Mouse (Mus musculus) spleen, postnatal 4 days (tissue): ENCODE data around the gene Aldh3b3.
A peak's percentile ranks its signal among the peaks of the same experiment; 100 is the strongest.
"Not testable (repeated sequence)": the region's sequence is repeated elsewhere in the genome, so short reads cannot be mapped to it uniquely, and the experiment has no call there.

ENCODE experiments used
- DNase-seq, 2 experiments: peaks; one replicate each; pipeline ENCODE4 v3.0.0; 2022; ENCODE audit warnings: low spot score in 2 of 2

The Aldh3b3 gene

DNA sequence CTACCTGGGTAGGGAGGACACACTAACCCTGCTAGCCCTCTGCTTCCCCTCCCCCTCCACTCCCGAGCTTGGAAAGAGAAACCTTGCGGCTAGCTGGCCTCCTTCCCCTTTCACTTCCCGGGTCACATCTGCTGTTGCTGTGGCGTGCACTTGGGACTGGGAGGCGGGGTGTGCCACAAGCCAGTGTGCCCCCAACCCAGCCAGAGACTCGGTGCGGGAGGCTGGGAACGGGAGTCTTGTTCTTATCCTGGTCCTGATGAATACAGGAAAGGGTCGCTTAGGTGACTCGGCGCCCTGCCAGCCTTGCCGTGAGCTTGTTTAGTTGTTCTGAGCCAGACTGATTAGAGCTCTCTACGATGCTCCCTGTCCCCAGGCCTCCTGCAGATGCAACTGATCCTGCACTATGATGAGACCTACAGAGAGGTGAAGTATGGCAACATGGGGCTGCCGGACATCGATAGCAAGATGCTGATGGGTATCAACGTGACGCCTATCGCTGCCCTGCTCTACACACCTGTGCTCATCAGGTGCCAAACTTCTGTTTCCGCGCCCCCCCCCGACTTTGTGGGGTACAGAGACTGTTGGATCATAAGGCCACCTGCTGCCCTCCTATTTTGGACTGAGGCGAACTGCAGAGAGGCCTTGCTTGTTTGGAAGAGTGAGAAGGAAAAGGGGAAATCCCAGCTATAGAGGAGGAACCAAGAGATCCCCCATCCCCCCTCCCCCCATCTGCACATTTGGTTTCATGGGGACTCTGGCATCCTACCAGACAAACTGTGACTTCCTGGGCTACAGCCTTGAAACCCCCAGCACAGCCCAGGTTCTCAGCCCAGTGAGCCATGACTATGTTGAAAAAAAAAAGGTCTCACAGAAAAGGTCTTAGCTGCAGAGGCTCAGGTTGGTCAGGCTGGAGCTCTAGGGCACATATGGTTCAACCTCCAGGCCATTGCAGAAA, 22.3 kb upstream of the Aldh3b3 start:
- DNase-seq: peak; percentile 76 to 86

DNA sequence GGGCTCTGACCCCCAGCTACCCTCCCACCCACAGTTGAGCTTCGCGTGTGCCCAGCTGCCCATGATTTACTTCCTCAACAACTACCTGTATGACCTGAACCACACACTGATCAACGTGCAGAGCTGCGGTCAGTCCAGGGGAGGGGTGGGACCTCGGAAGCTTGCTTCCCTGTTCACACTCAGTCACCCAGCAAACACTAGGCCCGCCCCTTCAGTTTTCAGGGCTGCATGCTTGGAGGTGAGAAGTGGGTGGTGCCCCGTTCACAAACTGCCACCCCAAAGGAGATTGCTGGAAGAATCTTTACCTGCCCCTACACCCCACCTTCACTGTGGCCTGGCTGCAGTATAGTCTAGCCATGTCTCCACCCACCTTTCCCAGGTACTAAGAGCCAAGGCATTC, 16.1 kb upstream of the Aldh3b3 start:
- DNase-seq: peak in 1 of 2 experiments; percentile 60

DNA sequence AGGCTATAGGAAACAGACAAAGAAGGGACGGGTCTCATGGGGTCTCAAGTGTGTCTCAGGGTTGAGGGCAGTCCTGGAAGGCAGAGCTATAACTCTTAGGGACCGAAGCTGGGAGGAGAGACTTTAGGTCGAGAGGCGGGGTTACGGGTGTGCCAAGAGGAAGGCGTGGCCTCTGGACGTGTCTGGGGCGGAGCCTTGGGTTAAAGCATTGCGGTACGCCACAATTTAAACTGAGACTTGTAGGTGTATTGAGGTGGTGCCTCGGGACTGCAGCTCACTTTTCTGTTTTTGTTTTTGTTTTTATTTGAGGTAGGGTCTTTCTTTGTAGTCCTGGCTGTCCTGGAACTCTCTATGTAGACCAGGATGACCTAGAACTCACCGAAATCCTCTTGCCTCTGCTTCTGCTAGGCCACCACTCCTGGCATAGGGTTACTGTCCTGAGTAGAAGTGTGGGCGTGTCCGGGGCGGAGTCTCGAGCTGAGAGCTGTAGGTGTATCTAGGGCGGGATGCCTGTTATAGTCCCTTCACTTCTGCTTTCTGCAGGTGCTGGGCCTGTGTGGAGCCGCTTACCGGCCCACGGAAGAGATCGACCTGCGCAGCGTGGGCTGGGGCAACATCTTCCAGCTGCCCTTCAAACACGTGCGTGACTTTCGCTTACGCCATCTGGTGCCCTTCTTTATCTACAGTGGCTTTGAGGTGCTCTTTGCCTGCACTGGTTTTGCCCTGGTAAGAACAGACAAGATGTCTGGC, 15.3 kb upstream of the Aldh3b3 start:
- peak; percentile 77 to 83 for DNase-seq

DNA sequence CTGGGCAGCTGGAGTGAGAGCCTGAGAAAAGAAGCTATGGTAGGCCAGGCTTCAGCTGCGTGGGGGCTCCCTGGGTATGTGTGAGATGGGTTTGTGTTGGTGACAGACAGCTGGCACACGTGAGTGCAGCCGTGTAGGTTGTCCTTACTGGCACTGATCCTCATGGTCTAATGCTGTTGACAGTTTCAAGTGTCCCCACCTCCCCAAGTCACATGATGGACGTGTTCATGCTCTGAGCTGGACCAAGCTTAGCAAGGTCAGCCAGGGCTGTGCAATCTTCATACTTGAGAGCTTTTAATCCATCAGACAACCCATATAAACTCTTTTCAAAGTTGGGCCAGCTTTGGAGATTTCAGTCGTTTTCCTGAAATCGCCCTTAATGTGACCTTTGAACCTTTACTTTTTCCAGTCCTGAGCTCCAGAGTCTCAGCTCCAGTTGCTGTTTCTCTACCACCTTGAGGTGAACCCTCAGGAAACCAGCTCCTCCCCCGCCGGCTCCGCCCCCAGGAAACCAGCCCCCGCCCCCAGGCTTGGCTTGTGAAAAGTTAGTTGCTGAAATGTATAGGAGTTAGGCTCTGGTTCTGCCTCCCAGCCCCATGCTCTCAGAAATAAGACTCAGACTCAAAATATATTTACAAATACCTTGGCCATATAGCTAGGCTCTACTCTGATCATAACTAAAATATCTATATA, 12.4 kb upstream of the Aldh3b3 start:
- DNase-seq: peak; percentile 60 to 78

DNA sequence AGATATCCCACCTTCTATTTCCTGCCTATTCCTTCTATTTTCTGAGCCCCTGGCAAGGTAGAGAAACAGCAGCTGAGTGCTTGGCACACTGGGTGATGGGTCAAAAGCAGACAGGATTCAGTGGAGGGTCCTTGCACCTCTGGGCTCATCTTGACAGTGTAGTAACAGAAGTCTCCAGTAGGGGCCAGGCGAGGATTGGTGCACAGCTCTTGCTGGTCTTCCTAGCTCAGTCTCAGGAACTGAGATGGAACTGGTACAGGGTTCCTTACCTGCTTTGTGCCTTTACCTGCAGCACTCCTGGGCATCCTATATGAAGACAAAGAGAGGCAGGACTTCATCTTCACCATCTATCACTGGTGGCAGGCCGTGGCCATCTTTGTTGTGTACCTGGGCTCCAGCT, 11.7 kb upstream of the Aldh3b3 start:
- DNase-seq: peak; percentile 65 to 87

DNA sequence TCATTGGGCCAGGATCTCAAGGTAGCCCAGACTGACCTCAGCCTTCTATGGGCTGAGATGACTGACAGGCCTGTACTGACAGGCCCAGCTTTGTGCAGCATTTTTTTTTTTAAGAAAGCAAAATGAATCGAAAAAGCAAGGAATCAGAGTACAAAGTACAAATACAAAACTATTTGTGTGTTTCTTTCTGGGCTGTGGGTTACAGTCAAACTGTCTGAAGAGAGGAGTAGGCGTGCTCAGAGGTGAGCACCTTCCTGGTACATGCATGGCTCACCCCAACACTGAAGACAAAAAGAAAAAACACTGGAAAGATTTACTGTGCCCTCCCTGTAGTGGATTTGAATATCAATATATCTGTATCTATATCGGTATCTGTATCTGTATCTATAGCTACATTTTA, 10.6 kb upstream of the Aldh3b3 start:
- no peak for DNase-seq

DNA sequence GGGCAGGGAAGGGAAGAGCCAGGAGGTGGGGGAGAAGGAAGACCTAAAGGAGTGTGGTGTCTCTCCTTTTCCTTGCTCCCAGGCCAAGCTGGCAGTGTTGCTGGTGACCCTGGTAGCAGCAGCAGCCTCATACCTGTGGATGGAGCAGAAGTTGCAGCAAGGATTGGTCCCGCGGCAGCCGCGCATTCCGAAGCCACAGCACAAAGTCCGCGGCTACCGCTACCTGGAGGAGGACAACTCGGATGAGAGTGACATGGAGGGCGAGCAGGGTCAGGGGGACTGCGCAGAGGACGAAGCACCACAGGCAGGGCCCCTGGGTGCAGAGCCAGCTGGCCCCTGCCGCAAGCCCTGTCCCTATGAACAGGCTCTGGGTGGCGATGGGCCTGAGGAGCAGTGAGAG, 9.9 kb upstream of the Aldh3b3 start:
- DNase-seq: no peak

DNA sequence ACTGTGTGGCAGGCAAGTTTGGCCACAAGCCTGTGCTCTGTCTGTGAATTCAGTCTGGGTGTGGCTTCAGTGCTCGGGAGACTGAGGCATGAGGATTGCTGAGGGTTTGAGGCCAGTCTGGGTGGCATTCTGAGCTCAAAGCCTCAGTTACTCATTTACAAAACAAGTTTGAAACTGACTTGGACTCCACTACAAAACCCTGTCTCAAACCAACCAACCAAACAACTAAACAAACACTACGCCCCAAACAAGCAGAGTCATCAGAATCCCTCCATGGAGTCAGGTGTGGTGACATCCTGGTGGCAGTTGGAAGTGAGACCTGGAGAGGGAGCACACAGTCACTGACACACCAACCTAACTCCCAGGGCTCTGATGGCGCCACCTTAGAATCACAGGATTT, 8.1 kb upstream of the Aldh3b3 start:
- no peak for DNase-seq

DNA sequence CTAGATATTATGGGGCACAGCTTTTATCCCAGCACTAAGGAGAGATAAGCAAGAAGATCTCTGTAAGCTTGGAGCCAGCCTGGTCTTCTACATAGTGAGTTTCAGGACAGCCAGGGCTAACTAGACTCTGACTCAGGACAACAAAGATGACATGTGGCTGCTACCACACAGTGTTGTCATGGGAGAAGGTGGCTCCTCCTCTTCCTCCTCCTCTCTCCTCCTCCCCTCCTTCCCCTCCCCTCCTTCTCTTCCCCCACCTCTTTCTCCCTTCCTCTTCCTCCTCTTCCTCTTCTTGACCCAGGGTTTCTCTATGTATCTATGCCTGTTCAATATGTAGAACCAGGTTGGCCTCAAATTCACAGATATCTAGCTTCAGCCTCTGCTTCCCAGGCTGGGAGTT, 7.0 kb upstream of the Aldh3b3 start:
- DNase-seq: no peak

DNA sequence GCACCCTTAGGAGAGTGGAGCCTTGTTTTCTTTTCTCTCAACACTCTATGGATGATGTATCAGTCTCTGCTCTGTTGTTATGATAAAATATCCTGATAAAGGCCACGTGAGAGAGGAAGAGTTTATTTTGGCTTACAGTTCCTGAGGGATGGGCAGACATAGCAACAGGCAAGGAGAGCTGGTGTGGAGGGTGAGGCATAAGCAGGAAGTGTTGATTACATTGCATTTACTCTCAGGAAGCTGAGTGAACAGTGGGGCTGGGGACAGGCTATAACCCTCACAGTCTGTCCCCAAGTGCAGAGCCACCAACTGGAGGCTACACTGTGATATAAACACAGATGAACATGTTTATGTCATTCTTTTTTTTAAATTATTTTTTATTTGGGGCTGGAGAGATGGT, 6.3 kb upstream of the Aldh3b3 start:
- DNase-seq: no peak

DNA sequence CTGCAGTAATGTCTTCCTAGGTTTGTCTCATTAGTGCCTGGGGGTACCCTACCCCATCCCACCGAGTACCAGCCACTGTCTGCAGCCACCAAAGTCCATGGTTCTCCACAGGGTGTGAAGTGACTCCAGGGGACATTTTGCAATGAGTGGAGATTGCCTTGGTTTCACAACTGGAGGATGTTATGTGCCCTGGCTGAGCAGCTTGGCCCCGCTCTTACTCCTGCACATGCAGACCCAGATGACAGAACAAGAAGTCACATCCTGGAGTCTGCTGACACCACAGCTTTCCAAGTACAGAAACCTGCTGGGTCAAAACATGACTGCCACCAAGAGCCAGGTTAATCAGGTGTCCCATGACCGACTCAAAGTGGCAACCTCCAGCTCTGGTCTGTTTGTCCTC, 3.4 kb upstream of the Aldh3b3 start:
- DNase-seq: no peak

DNA sequence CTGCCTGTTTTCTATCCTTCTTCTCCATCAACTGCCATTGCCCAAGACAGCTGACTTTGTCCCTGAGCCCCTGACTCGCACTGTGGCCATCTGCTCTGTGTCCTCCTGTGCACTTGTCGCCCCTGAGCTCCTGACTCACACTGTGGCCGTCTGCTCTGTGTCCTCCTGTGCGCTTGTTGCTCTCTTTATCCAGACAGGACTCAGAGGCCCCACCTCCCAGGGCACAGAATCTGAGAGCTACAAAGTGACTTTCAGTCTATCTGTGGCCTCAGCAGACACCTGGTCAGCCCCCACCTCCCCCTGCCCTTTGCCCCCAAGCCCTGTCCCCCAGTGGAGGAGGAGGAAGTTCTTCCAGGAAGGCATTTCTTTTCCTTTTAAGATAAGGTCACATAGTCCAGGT, 2.6 kb upstream of the Aldh3b3 start:
- no peak for DNase-seq

DNA sequence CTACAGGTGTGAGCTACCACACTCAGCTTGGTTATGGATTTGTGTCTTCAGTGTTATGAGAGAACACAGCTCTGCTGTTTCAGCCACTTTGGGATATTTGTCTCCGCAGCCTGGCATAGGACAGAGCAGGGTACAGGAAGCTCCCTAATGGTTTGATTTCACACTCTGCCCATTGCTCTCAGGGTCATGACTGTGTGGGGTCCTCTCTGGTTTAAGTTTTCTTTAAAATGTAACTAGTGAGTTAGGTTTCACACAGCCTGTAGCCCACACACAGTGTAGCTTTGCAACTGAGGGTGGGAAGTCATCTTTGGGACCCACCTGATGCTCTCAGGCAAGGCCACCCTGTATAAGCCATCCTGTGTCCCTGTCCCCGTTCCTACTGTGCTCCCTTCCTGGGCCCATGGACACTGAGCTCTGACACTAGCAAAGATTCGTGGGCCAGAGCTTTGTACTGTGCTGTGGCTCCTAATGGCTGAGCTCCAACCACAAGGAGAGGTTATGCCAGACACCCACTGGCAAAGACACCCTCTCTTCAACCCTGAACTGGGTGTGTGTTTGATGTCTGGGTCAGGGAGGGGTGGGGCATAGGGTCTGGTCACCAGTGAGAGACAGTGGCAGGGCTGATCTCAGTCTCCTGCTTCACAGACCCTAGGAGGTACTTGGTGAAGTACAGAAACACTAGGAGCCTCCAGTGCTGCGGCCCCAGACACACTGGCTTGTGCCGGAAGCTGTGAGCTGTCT, 979 bp upstream of the Aldh3b3 start:
- not testable (repeated sequence) for DNase-seq

DNA sequence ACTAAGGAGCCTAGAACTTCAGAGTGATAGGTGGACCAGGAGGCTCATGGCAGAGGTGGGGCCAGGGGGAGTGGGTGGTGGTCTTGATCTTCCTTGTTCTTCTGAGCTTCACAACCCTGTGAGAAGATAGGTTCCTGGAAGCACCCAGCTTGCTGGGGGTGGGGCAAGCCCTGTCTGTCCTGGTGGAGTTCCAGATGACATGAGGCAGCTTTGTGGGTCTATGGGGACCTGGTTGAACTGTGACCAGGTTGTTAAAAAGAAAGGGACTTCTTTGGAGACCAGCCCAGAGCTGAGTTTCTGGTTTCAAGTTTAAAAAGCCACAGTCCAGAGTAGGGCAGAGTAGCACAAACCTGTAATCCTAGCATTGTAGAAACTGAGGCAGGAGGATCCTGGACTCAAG, 585 bp downstream of the Aldh3b3 start:
- DNase-seq: no peak

DNA sequence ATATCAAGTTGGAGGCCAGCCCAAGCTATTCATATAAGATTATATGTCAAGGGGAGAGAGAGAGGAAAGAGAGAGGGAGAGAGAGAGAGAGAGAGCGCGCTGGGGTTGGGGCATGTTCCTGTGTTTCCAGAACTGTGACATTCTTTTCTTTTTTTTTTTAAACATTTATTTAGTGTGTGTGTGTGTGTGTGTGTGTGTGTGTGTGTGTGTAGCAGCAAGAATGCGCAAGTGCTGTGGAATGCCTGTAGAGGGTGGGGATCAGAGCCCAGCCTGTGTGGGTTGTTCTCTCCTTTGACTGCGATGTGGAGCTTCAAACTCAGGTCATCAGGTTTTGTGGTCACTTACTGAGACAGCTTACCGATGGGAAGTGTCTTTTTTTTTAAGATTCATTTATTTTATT, 1.8 kb downstream of the Aldh3b3 start:
- no peak for DNase-seq

DNA sequence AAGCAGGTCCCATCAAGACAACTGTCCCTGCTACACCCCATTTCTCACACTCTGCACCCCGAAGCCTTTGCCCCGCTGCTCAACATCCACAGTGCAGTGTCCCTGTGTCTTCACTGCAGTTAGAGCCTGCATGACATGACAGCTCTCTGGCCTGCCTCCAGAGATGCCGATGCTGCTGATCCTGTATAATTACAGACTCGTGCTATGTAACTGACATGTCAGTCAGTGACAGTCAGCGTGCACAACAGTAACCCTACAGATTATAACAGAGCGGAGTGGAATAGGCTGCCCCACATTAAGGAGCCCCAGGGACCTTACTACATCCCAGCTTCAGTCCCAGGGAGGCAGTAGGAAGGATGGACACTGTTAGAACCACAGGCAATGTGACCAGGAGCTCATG, 3.4 kb downstream of the Aldh3b3 start:
- DNase-seq: not testable (repeated sequence)

DNA sequence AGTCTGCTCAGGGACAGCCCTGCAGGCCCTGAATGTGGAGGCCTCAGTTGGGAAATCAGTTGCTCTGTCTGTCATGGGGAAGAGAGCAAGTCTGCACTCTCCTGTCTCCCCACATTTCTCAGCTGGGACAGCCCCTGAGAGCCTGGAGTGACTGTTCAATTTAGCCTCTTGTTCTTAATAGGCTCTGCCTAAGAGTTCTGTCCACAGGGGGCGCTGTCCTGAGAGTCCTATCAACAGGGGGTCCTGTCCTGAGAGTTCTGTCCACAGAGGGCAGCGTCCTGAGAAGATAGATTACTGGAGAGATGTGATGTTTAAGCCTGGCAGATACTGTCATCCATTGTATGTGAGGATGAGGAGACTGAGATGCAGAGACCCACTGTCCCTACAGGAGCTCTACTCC, 4.0 kb downstream of the Aldh3b3 start:
- DNase-seq: no peak

DNA sequence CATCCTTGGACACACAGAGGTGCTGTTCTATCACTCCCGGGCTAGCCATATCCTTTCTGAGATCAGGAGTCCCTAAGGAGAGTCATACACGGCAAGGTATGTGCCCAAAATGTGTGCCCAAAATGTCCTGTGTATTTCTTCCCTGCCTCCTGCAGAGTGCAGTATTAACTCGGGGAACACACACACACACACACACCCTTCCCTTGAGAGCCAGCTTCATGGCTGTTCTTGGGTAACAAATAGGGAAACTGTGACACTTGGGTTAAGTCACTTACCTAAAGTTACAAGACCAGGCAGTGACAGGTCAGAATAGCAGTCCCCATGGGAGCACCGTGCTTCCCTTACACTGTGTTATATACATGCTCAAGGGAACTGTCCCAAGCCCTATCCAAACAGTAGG, 5.6 kb downstream of the Aldh3b3 start:
- DNase-seq: no peak

DNA sequence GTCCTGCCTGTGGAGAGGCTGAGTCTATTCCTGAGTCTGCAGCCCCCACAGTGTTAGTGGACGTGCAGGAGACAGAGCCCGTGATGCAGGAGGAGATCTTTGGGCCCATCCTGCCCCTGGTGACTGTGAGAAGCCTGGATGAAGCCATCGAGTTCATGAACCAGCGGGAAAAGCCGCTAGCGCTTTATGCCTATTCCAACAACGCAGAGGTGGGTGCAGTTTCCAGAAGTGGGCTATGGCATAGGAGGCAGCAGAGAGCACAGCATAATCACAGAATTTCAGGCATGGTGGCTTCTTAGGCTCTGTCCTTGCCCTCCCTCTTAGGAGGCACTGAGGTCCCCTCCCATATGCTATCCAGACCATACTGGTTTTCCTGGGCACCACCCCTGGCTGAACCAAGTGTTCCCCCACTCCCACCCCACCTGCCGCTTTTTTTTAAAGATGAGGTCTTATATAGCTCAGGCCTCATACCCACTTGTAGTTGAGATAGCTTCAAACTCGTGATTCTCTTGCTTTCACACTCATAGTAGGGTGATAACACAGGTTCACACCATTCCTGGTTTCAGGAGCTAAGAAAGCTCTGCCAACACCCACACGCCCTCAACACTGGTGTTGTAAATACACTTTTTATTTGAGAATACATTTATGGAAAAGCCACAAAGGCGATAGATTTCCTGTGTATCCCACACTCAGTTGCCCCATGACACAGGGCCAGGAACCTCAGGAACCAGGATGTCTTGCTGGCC, 8.1 kb downstream of the Aldh3b3 start:
- DNase-seq: no peak

DNA sequence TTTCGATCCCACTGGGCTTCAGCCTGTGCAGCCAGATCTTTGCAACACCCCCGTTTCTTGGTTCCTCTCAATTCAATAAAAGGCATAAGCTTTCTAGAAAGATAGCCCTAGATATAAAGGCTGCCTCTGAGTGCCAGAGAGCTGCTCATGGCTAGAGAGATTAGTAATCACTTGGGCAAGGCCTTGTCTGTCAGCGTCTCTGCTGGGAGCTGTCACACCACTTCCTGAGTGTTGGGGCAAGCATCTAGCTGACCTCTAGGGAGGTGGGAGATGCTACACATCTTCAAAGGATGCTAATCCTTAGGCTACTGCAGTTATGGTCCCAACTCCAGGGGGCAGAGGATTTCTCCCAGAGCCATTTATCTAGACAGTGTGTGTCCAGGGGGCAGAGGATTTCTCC, 8.8 kb downstream of the Aldh3b3 start:
- no peak for DNase-seq

DNA sequence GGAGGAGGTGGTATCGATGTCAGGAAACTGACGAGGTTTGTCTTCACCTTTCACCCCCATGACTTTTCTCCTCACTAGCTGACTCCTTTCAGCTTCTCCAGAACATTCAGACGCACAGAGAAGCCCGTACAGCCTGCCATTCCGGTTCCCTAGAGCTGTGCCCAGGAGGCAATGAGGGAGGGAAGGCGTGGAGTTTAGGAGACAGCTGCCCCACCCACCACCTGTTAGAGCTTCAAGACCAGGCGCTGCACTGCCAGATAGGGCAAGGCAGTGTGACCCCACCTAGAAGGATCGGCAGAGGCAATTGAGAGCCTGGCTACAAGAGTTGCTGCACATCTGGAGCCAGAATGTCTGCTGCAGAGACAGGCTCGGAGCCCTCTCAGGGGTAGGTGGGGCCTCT, 13.8 kb downstream of the Aldh3b3 start, which contains the start of gene Aldh3b2:
Gene Aldh3b2, plus strand, starts transcription at position 100 of the 400 bp plus-strand sequence.
- DNase-seq: peak in 1 of 2 experiments; percentile 25
